Mouse (Mus musculus): Measurements from ENCODE around the gene Ccser1.
A peak's percentile ranks its signal among the peaks of the same experiment; 100 is the strongest.

The Ccser1 gene

GRCm38 (mm10) chr6:61432167-61432566 is 252.0 kb downstream of the Ccser1 start:
- no peak for DNase-seq (ENCODE audit: low spot score)

GRCm38 (mm10) chr6:61432703-61433102 is 252.6 kb downstream of the Ccser1 start:
- no peak for DNase-seq (ENCODE audit: low spot score)

GRCm38 (mm10) chr6:61438165-61438564 is 258.0 kb downstream of the Ccser1 start:
- no peak for DNase-seq (ENCODE audit: low spot score)

GRCm38 (mm10) chr6:61471371-61472152 is 291.4 kb downstream of the Ccser1 start:
- DNase-seq (ENCODE audit: low spot score): no peak

- no peak for DNase-seq (ENCODE audit: low spot score)
Observed at GRCm38 (mm10) chr6:61485336-61485735, 305.2 kb downstream of the Ccser1 start.

GRCm38 (mm10) chr6:61491979-61492821 is 312.1 kb downstream of the Ccser1 start:
- no peak for DNase-seq (ENCODE audit: low spot score)

GRCm38 (mm10) chr6:61493386-61493785 is 313.3 kb downstream of the Ccser1 start:
- no peak for DNase-seq (ENCODE audit: low spot score)

GRCm38 (mm10) chr6:61515310-61515709 is 335.2 kb downstream of the Ccser1 start:
- DNase-seq (ENCODE audit: low spot score): no peak

GRCm38 (mm10) chr6:61521587-61521986 is 341.5 kb downstream of the Ccser1 start:
- no peak for DNase-seq (ENCODE audit: low spot score)

- no peak for DNase-seq (ENCODE audit: low spot score)
Observed at GRCm38 (mm10) chr6:61522108-61522507, 342.0 kb downstream of the Ccser1 start.

- peak; percentile 1 for DNase-seq (ENCODE audit: low spot score)
Observed at GRCm38 (mm10) chr6:61523748-61524493, 343.8 kb downstream of the Ccser1 start.

- DNase-seq (ENCODE audit: low spot score): no peak
Observed at GRCm38 (mm10) chr6:61540732-61541131, 360.6 kb downstream of the Ccser1 start.

- DNase-seq (ENCODE audit: low spot score): no peak
Observed at GRCm38 (mm10) chr6:61543459-61544044, 363.4 kb downstream of the Ccser1 start.

- DNase-seq (ENCODE audit: low spot score): no peak
Observed at GRCm38 (mm10) chr6:61567551-61567950, 387.4 kb downstream of the Ccser1 start.

- DNase-seq (ENCODE audit: low spot score): no peak
Observed at GRCm38 (mm10) chr6:61567967-61568366, 387.8 kb downstream of the Ccser1 start.

GRCm38 (mm10) chr6:61581696-61582095 is 401.6 kb downstream of the Ccser1 start:
- no peak for DNase-seq (ENCODE audit: low spot score)

- DNase-seq (ENCODE audit: low spot score): no peak
Observed at GRCm38 (mm10) chr6:61588999-61589398, 408.9 kb downstream of the Ccser1 start.

- no peak for DNase-seq (ENCODE audit: low spot score)
Observed at GRCm38 (mm10) chr6:61601911-61602310, 421.8 kb downstream of the Ccser1 start.

- DNase-seq (ENCODE audit: low spot score): no peak
Observed at GRCm38 (mm10) chr6:61614920-61615319, 434.8 kb downstream of the Ccser1 start.

- no peak for DNase-seq (ENCODE audit: low spot score)
Observed at GRCm38 (mm10) chr6:61621707-61622106, 441.6 kb downstream of the Ccser1 start.

- DNase-seq (ENCODE audit: low spot score): no peak
Observed at GRCm38 (mm10) chr6:61661414-61661813, 481.3 kb downstream of the Ccser1 start.

- no peak for DNase-seq (ENCODE audit: low spot score)
Observed at GRCm38 (mm10) chr6:61664572-61664971, 484.4 kb downstream of the Ccser1 start.

Data from ovary, adult 18-20 months (tissue).